Mouse (Mus musculus) heart, embryonic 11.5 days (tissue): ENCODE results near the gene Rad23a. TPM values are rescaled to one million over a fixed set of nuclear protein-coding genes. Genes with fewer than 3 reads are reported as not detected.

Experiments
- ATAC-seq: fragments of 200-750 bp; cut with Nextera tagmentation; replicated peaks from 2 replicates; pipeline ENCODE4 v1.8.0; 2017; ENCODE audit warnings: moderate library complexity; ENCODE audit not compliant: insufficient number of reproducible peaks, low FRiP score, low TSS enrichment
- H3K27ac ChIP-seq: fragments of 300-500 bp; sonication (generic); 2 replicates; pipeline ENCODE4 v1.5.1; 2014; ENCODE audit warnings: mild to moderate bottlenecking, low read depth, low read length
- H3K27me3 ChIP-seq: fragments of 300-500 bp; sonication (generic); 2 replicates; pipeline ENCODE4 v1.6.1; 2014; ENCODE audit warnings: mild to moderate bottlenecking, low read length, mixed read lengths; ENCODE audit not compliant: control insufficient read depth, insufficient read depth
- H3K36me3 ChIP-seq: fragments of 300-500 bp; sonication (generic); 2 replicates; pipeline ENCODE4 v1.6.1; 2014; ENCODE audit warnings: mild to moderate bottlenecking, low read length, moderate library complexity, mixed read lengths; ENCODE audit not compliant: control insufficient read depth, insufficient read depth
- H3K4me1 ChIP-seq: fragments of 300-500 bp; sonication (generic); 2 replicates; pipeline ENCODE4 v1.6.1; 2014; ENCODE audit warnings: low read length; ENCODE audit not compliant: control insufficient read depth, insufficient read depth
- H3K4me2 ChIP-seq: fragments of 300-500 bp; sonication (generic); 2 replicates; pipeline ENCODE4 v1.6.1; 2014; ENCODE audit warnings: mild to moderate bottlenecking, moderate library complexity
- H3K4me3 ChIP-seq: fragments of 300-500 bp; sonication (generic); 2 replicates; pipeline ENCODE4 v1.5.1; 2014; ENCODE audit warnings: low read depth, low read length
- H3K9ac ChIP-seq: fragments of 300-500 bp; sonication (generic); 2 replicates; pipeline ENCODE4 v1.6.1; 2014; ENCODE audit warnings: mild to moderate bottlenecking, low read depth, low read length, moderate library complexity
- H3K9me3 ChIP-seq: fragments of 300-500 bp; sonication (generic); replicated peaks from 2 replicates; pipeline ENCODE4 v1.6.1; 2016; ENCODE audit warnings: low read length; ENCODE audit not compliant: control insufficient read depth
- WGBS: fragments of 180-500 bp; shearing (Covaris S2); extraction: QIAGEN DNeasy Blood & Tissue Kit; methylation state at CpG from one replicate; pipeline ENCODE4 v1.1.7; 2014; ENCODE audit not compliant: insufficient replicate concordance; 5-methylcytosine and 5-hydroxymethylcytosine counted together
- polyA plus RNA-seq: library from polyadenylated mRNA; unstranded; fragments of >200 nt; fragmentation: Nextera tagmentation; extraction: Ambion mirVana; gene quantifications from 2 replicates; pipeline ENCODE4 v1.2.1, GENCODE M21; 2014

Rad23a gene
- 125 and 127 TPM in 2 replicates for polyA plus RNA-seq

DNA sequence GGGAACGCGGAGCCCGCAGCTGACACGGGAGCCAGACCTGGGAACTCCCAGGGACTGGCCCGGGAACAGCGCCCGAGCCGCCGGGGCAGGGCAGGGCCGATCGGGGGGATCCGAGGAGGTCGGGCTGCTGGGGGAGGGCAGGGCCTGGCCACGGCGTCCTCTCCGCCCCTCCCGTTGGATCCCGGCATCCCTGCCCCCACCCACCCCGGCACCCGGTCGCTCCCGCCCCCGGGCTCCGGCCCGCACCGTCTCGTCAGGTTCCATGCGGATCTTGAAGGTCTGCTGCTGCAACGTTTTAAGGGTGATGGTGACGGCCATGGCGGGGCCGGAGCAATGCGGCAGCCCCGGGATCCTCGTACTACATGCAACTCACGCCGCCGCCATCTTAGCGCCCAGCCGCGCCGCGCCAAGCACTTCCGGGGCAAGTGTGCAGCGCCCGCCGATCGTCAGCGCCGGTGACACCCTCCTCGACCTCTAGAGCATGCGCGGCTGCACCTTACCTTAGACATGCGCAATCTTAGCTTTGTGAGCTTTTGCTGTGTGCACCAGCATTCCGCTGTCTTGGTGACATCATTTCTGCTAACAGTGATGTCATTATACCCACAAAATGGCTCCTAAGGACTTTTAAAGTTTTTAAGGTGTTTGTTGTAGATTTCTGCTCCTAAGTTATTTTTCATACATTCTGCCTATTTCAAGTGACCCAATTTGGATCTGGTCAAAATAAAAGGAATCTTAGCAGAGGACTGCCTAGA, at the start of gene Rad23a:
Gene Rad23a (minus strand): TSS at position 418 of the 752 bp plus-strand sequence.
- ATAC-seq = peak; percentile 84
- Histone ChIP-seq H3K36me3 (peaks cover 55% of the 10 kb centered on the region), H3K4me2 (peak within 1 kb of the TSS; percentile 73), H3K4me3 (peak within 1 kb of the TSS; percentile 80), H3K27me3 (no peaks in the 10 kb centered on the region), H3K9me3 (no peaks in the 10 kb centered on the region), H3K4me1 (peaks cover 26% of the 10 kb centered on the region), H3K9ac (peak within 1 kb of the TSS; percentile 94), H3K27ac (peak within 1 kb of the TSS; percentile 95)
- 1% methylated on average over 55 of the region's 55 CpGs for WGBS

DNA sequence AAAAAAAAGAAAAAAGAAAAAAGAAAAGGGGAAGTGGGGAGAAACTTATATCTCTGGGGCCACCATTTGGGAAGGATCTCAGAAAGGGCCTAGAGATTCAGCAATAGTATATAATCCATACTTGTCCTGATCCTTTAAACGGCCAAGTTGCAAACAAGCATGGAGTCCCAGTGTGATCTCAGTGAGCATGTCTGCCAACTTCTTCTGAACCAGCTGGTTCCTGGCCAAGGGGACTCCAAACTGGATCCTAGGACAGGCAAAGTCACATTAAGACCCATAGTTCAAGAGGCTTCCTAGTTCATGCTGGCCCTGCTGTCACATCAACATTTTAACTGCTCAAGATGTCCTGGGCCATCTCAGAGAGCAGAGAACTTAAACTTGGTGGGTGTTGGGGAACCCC, 48.7 kb upstream of the Rad23a start:
- H3K9me3 ChIP-seq = no peaks in the 10 kb centered on the region
- no peak overlapping the region for H3K4me3 ChIP-seq
- 96% methylated on average over 1 of the region's 1 CpGs for WGBS
- no peaks in the 10 kb centered on the region for H3K27me3 ChIP-seq
- no peak overlapping the region for H3K27ac ChIP-seq
- H3K4me2 ChIP-seq = no peak overlapping the region
- peaks cover 4% of the 10 kb centered on the region for H3K4me1 ChIP-seq
- ATAC-seq = no peak
- H3K36me3 ChIP-seq = peaks cover 4% of the 10 kb centered on the region; the same call in 1 of the 2 replicates
- no peak overlapping the region for H3K9ac ChIP-seq

DNA sequence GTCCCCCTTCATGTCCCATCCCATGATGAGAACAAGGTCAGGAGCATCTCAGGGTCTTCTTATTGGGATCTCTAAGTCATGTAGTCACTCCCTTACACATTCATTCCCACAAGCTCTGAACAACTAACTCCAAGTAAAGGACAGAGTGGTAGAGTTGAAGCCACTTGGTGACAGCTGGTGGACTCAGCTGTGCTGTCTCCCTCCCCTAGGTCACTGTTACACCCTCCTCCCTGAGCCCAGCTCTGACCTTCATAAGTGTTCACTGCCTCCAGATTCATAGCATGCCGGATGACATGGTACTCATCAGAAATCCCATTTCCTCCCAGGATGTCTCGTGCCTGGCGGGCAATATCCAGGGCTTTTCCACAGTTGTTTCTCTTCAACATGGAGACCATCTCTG, 47.8 kb upstream of the Rad23a start:
- no peak for ATAC-seq
- no peaks in the 10 kb centered on the region for H3K27me3 ChIP-seq
- H3K9me3 ChIP-seq = no peaks in the 10 kb centered on the region
- H3K4me3 ChIP-seq = no peak overlapping the region
- H3K27ac ChIP-seq = no peak overlapping the region
- no peak overlapping the region for H3K4me2 ChIP-seq
- no peak overlapping the region for H3K9ac ChIP-seq
- H3K36me3 ChIP-seq = peaks cover 4% of the 10 kb centered on the region; the same call in 1 of the 2 replicates
- 91% methylated on average over 3 of the region's 3 CpGs for WGBS
- peaks cover 4% of the 10 kb centered on the region for H3K4me1 ChIP-seq

DNA sequence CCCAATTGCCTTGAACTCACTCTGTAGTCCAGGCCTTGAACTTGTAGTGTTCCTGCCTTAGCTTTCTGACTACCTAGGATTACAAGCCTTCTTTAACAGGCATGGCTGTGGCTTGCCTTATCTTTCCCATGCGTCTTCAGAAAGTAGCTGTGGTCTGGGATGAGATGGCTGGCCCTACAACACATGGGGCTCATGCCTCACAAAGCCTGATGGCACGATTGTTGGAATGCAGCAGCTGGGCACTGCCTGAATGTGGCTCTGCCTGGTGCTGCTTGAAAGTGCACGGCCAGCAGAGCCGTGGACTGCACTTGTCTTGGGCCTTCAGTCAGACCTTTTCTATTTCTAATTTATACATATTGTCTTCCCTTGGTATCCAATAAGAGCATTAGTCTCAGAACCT, 44.3 kb upstream of the Rad23a start:
- H3K27me3 ChIP-seq = no peaks in the 10 kb centered on the region
- no peak overlapping the region for H3K9ac ChIP-seq
- H3K4me3 ChIP-seq = no peak overlapping the region
- no peaks in the 10 kb centered on the region for H3K9me3 ChIP-seq
- H3K4me2 ChIP-seq = no peak overlapping the region
- no peak overlapping the region for H3K27ac ChIP-seq
- no peaks in the 10 kb centered on the region for H3K4me1 ChIP-seq
- WGBS = 81% methylated on average over 4 of the region's 4 CpGs
- peaks cover 4% of the 10 kb centered on the region; the same call in 1 of the 2 replicates for H3K36me3 ChIP-seq
- no peak for ATAC-seq

DNA sequence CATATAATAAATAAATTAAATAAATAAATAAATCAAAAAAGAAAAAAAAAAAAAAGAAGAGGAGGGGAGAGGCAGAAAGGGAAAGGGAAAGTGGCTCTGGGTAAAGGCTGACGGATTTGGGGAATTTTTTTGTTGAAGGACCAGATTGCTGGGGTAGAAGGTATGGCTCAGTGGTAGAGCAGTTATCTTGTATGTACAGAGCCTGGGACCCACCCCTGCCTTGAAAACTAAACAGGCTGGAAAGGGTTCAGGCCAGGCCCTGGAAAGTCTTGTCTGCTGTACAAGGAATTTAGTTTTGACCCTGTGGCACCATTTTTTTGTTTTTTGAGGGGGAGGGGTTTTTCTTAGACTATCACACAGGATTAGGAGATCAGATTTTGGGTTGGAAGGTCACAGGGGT, 38.5 kb upstream of the Rad23a start:
- H3K27me3 ChIP-seq = no peaks in the 10 kb centered on the region
- WGBS = 68% methylated on average over 1 of the region's 1 CpGs
- no peak overlapping the region for H3K4me3 ChIP-seq
- H3K4me1 ChIP-seq = no peaks in the 10 kb centered on the region
- no peaks in the 10 kb centered on the region for H3K9me3 ChIP-seq
- H3K36me3 ChIP-seq = no peaks in the 10 kb centered on the region
- no peak for ATAC-seq
- no peak overlapping the region for H3K4me2 ChIP-seq
- H3K27ac ChIP-seq = no peak overlapping the region
- H3K9ac ChIP-seq = no peak overlapping the region

DNA sequence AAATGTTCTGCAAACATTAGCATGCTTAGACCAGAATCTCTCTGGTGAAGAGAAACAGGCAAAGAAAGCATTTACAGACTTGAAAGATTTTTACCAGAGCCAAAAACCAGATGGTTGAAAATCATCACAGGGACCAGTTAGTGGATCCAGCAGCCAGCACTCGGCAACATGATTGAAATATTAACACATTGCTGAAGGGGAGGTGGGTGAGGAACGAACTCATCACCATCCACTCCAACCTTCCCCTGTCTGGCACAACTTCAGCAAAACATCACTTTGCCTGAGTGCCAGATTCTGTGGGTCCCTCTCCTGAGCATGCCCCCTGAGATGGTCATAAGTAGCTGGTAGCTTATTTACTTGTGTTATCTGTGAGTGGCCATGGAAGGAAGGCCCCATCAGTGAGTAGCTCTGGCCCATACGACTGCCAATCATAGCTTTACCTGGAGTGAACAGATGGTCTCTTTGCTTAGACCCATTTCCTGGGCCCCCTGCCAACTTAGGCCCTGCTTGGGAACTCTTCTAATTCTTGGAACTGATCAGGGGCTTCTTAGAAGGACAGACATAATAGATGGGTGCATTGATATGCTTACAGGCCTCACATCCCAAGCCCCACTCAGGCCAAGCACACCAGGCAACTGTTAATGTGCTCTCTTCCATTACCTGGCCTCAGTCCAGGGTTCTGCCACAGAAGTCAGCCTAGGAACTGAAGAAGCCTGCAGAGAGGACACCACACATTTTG, 37.0 kb upstream of the Rad23a start:
- H3K9me3 ChIP-seq = no peaks in the 10 kb centered on the region
- H3K4me3 ChIP-seq = no peak overlapping the region
- 68% methylated on average over 3 of the region's 3 CpGs for WGBS
- peaks cover 3% of the 10 kb centered on the region for H3K27me3 ChIP-seq
- H3K27ac ChIP-seq = no peak overlapping the region
- H3K36me3 ChIP-seq = no peaks in the 10 kb centered on the region
- no peak overlapping the region for H3K9ac ChIP-seq
- no peak overlapping the region for H3K4me2 ChIP-seq
- peaks cover 4% of the 10 kb centered on the region for H3K4me1 ChIP-seq
- ATAC-seq = no peak

DNA sequence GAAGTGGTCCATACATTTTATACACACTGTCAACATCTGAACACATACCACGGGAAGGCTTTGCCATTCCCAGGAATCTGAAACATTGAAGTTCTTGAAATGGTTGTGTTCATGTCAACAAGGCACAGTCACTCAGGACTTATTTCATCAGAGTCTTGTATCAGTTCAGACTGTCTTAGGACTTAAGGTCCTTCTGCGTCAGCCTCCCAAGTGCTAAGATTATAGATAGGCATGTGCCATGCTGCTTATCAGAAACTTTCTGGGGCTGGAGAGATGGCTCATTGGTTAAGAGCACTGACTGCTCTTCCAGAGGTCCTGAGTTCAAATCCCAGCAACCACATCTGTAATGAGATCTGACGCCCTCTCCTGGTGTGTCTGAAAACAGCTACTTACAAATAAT, 33.9 kb upstream of the Rad23a start:
- H3K4me2 ChIP-seq = no peak overlapping the region
- no peak overlapping the region for H3K27ac ChIP-seq
- WGBS = 76% methylated on average over 3 of the region's 3 CpGs
- no peak for ATAC-seq
- no peaks in the 10 kb centered on the region for H3K36me3 ChIP-seq
- H3K4me3 ChIP-seq = no peak overlapping the region
- H3K9ac ChIP-seq = no peak overlapping the region
- H3K9me3 ChIP-seq = no peaks in the 10 kb centered on the region
- H3K4me1 ChIP-seq = peaks cover 14% of the 10 kb centered on the region
- peaks cover 6% of the 10 kb centered on the region for H3K27me3 ChIP-seq

DNA sequence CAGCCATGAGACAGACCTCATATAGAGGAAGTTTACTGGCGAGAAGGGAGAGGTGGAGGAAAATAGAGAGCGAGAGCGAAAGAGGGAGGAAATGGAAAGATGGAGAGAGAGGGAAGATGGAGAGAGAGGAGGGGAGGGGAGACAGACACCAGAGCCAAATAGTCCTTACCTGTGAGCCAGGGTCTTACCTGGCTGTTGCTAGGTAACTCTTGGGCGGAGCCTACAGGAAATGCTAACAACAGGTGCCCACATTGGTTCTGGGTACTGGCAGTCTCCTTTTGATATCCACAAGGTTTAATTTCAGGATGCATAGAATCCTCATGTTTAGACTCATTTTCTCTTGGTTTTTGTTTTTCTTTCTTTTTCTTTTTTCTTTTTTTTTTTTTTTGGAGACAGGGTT, 32.6 kb upstream of the Rad23a start:
- 57% methylated on average over 4 of the region's 4 CpGs for WGBS
- no peaks in the 10 kb centered on the region for H3K9me3 ChIP-seq
- peak overlapping the region; percentile 98 for H3K4me2 ChIP-seq
- peaks cover 14% of the 10 kb centered on the region for H3K4me1 ChIP-seq
- ATAC-seq = no peak
- H3K4me3 ChIP-seq = peak overlapping the region; percentile 49
- peaks cover 6% of the 10 kb centered on the region for H3K27me3 ChIP-seq
- no peak overlapping the region for H3K27ac ChIP-seq
- peaks cover 3% of the 10 kb centered on the region; the same call in 1 of the 2 replicates for H3K36me3 ChIP-seq
- peak overlapping the region; percentile 68; the same call in 1 of the 2 replicates for H3K9ac ChIP-seq
